Mouse (Mus musculus) liver, postnatal 0 days (tissue): ENCODE data around the gene Gpx5.

Source experiments
- CTCF ChIP-seq: sonication (generic); IDR thresholded peaks from 2 replicates; pipeline ENCODE4 v1.5.1; 2016; ENCODE audit warnings: antibody characterized with exemption, low read depth
- EP300 ChIP-seq: IDR thresholded peaks from 2 replicates; pipeline ENCODE4 v1.6.1; 2016; ENCODE audit warnings: antibody characterized with exemption, low read depth, mild to moderate bottlenecking

GRCm38 (mm10) chr13:21279076-21279475 lies 13.5 kb downstream of the Gpx5 start:
- TF ChIP-seq CTCF (no peak), EP300 (no peak)
